Mouse (Mus musculus): ENCODE measurements around the gene Dio1. TPM values are rescaled to one million over a fixed set of nuclear protein-coding genes. Genes with fewer than 3 reads are reported as not detected.

Gene Dio1
- not detected for total RNA-seq (2023)

GRCm38 (mm10) chr4:107306966-107307365, at the start of gene Dio1:
Dio1 (minus strand) TSS chr4:107307169.

GRCm38 (mm10) chr4:107313690-107314478, 6.9 kb upstream of the Dio1 start, which contains the start of gene Yipf1:
Yipf1 (plus strand) TSS chr4:107314363.

GRCm38 (mm10) chr4:107253125-107254091, 53.6 kb downstream of the Dio1 start, which contains the start of the genes Lrrc42 and Hspb11:
Lrrc42 (minus strand) TSS chr4:107253532.
Hspb11 (plus strand) TSS chr4:107253593.

Other genes starting within 250 kb of the Dio1 start
- gene Mrpl37, start 240.3 kb downstream of the Dio1 start, total RNA-seq (2023): 10 to 100 TPM; 21.2 to 32.0 TPM
- 1 to 10 TPM; 5.3 to 5.9 TPM for gene Cyb5rl, start 240.2 kb downstream of the Dio1 start, total RNA-seq (2023)
- not detected for gene Cdcp2, start 210.3 kb downstream of the Dio1 start, total RNA-seq (2023)
- 100 to 1,000 TPM; 145 to 153 TPM for gene Tmem59, start 128.8 kb downstream of the Dio1 start, total RNA-seq (2023)
- gene Tceanc2, start 128.1 kb downstream of the Dio1 start, total RNA-seq (2023): 10 to 100 TPM; 30.6 to 36.7 TPM
- not detected for gene Ldlrad1, start 98.0 kb downstream of the Dio1 start, total RNA-seq (2023)
- 10 to 100 TPM; 12.0 to 13.4 TPM for gene Lrrc42, start 53.6 kb downstream of the Dio1 start, total RNA-seq (2023)
- gene Hspb11, start 53.6 kb downstream of the Dio1 start, total RNA-seq (2023): 1 to 10 TPM; 7.6 to 8.5 TPM
- 10 to 100 TPM; 46.1 to 52.8 TPM for gene Yipf1, start 7.2 kb upstream of the Dio1 start, total RNA-seq (2023)
- 10 to 100 TPM; 16.4 to 16.5 TPM for gene Ndc1, start 60.6 kb upstream of the Dio1 start, total RNA-seq (2023)
- gene Glis1, start 127.4 kb upstream of the Dio1 start, total RNA-seq (2023): under 1 TPM in 1 of 2 experiments, not detected in 1; 0.40 TPM

Measured in neutrophil, adult 59 days (primary cell).